Mouse (Mus musculus): Measurements from ENCODE around the gene Tm2d3. TPM values are rescaled to one million over a fixed set of nuclear protein-coding genes. Genes with fewer than 3 reads are reported as not detected.

Tm2d3 gene
- 101 and 111 TPM in 2 replicates for total RNA-seq (2014; rRNA removed)
- 94.3 and 96.5 TPM in 2 replicates for polyA plus RNA-seq (2012; rRNA removed)

DNA sequence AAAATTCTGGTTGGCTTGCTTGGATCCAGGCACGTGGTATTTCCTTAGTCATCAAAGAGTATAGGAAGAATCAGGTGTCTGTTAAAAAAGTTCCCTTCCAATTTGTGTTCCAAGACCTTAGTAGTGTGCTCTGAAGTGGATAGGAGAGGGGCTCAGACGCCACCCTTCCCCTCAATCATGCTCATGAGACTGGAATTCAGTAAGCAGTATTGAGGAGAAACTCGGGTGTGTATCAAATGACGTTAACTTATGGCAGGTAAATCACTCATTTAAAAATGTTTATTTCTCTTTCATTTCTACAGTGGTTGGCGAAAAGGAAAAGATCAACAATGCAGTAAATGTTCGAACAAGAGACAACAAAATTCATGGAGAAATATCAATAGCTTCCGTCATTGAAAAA, at the start of gene Tm2d3:
Tm2d3 (plus strand) TSS at position 301 of the 400 bp plus-strand sequence.
- Histone ChIP-seq H3K27ac (replicated peaks; ENCODE audit: insufficient read depth, low read depth, low read length) (no peak within 1 kb of the TSS), H3K79me2 (ENCODE audit: control insufficient read depth, insufficient read depth, low read length) (no peaks in the 10 kb centered on the region), H3K27me3 (ENCODE audit: control insufficient read depth, insufficient read depth, low read length) (no peaks in the 10 kb centered on the region), H3K4me3 (ENCODE audit: insufficient read depth, low read depth, low read length) (no peak within 1 kb of the TSS), H3K4me1 (ENCODE audit: control insufficient read depth, insufficient read depth, low read length) (0 out of 2 replicates have a peak, but pooled peaks cover 3% of the 10 kb centered on the region), H3K36me3 (ENCODE audit: control insufficient read depth, insufficient read depth, low read length) (peaks cover 3% of the 10 kb centered on the region), H3K9ac (ENCODE audit: low read depth, low read length) (no peak within 1 kb of the TSS)
- TF ChIP-seq POLR2A (IDR thresholded peaks at IDR 0.05; ENCODE audit: extremely low read depth, insufficient read depth, low read length), result no peak
- no peak for TF ChIP-seq CTCF (IDR thresholded peaks at IDR 0.05; ENCODE audit: low read depth, low read length)
- WGBS, result 92% methylated on average over 7 of the region's 7 CpGs
- no peak for DNase-seq (ENCODE audit: extremely low read depth, low read depth, low spot score)

DNA sequence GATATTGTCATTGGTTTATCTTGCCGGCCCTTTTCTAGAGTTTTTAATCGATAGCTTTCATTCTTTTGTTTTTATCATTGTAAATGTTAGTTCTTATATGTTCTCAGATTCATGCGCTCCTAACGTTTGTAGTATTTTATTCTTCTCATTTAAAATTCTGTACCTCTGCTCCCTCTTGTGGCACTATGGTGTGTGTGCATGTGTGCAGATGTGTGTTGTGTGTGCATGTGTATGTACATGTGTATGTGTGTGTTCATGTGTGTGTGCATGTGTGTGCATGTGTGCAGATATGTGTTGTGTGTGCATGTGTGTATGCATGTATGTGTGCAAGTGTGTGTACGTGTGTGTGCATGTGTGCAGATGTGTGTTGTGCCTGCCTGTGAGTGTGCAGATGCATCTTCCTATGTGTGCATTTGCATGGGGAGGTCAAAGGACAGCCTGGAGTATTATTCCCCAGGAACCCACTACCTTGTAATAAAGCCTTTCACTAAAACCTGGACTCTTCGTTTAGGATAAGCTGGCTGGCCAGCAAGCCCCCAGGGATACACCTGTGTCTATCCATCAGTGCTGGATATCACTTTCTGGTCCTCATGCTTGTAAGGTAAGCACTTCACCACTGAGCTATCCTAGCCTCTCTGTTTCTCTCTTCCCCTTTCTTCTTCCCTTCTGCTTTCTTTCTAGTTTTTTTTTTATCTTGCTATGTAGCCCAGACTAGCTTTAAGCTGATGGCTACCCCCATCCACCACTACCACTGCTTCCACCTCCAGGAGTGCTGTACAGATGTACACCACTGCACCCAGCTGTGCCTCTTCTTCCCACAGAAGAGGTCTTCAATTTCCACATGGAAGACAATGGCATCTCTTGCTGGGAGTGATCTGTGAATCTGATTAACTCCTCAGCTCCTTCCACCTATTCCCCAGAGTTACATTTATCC, 48.3 kb upstream of the Tm2d3 start:
- DNase-seq (ENCODE audit: extremely low read depth, low read depth, low spot score), result peak; percentile 16
- H3K36me3 ChIP-seq (ENCODE audit: control insufficient read depth, insufficient read depth, low read length), result peaks cover 3% of the 10 kb centered on the region; the same call in 1 of the 2 replicates

DNA sequence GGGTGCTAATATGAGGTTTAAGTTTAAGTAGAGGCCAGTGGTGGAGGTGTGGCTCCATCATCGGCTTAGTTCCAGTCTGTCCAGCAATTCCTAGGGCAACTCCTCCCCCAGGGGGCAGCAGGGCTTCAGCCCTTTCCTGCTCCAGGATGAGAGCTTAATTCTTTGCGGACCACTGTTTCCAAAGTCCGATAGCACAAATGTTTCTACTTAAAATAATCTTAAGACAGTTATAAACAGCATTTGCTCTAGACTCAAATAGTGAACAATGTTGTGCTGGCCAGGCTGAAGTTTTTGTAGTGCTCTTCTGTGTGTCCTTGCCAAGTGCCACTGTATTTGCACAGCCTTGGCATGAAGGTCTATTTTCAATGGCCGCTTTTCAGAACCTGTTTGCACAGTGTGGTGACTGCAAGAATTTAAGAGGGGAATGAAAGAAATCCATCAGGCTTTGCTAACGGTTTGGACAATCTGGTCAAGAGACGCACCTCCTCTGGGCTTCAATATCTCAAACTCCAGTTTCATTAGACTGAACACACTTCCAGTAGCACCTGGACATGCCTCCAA, 47.0 kb upstream of the Tm2d3 start:
- Histone ChIP-seq H3K9ac (ENCODE audit: low read depth, low read length) (no peak overlapping the region), H3K27me3 (ENCODE audit: control insufficient read depth, insufficient read depth, low read length) (no peaks in the 10 kb centered on the region), H3K4me1 (ENCODE audit: control insufficient read depth, insufficient read depth, low read length) (peaks cover 7% of the 10 kb centered on the region), H3K4me3 (ENCODE audit: insufficient read depth, low read depth, low read length) (no peak overlapping the region), H3K79me2 (ENCODE audit: control insufficient read depth, insufficient read depth, low read length) (no peaks in the 10 kb centered on the region), H3K27ac (replicated peaks; ENCODE audit: insufficient read depth, low read depth, low read length) (no peak overlapping the region), H3K36me3 (ENCODE audit: control insufficient read depth, insufficient read depth, low read length) (peaks cover 9% of the 10 kb centered on the region)
- 33% methylated on average over 6 of the region's 6 CpGs for WGBS
- DNase-seq (ENCODE audit: extremely low read depth, low read depth, low spot score), result peak; percentile 70
- TF ChIP-seq POLR2A (IDR thresholded peaks at IDR 0.05; ENCODE audit: extremely low read depth, insufficient read depth, low read length) (no peak), CTCF (IDR thresholded peaks at IDR 0.05; ENCODE audit: low read depth, low read length) (0 out of 2 replicates have a peak, but pooled peaks have one; percentile 11)

More for the DNA sequence above, 48.3 kb upstream of the Tm2d3 start:
- Histone ChIP-seq H3K27ac (replicated peaks; ENCODE audit: insufficient read depth, low read depth, low read length) (no peak overlapping the region), H3K9ac (ENCODE audit: low read depth, low read length) (no peak overlapping the region), H3K79me2 (ENCODE audit: control insufficient read depth, insufficient read depth, low read length) (no peaks in the 10 kb centered on the region), H3K4me3 (ENCODE audit: insufficient read depth, low read depth, low read length) (no peak overlapping the region), H3K4me1 (ENCODE audit: control insufficient read depth, insufficient read depth, low read length) (peaks cover 7% of the 10 kb centered on the region), H3K27me3 (ENCODE audit: control insufficient read depth, insufficient read depth, low read length) (no peaks in the 10 kb centered on the region)
- 71% methylated on average over 6 of the region's 6 CpGs for whole genome bisulfite sequencing
- TF ChIP-seq CTCF (IDR thresholded peaks at IDR 0.05; ENCODE audit: low read depth, low read length), result no peak
- no peak for TF ChIP-seq POLR2A (IDR thresholded peaks at IDR 0.05; ENCODE audit: extremely low read depth, insufficient read depth, low read length)

DNA sequence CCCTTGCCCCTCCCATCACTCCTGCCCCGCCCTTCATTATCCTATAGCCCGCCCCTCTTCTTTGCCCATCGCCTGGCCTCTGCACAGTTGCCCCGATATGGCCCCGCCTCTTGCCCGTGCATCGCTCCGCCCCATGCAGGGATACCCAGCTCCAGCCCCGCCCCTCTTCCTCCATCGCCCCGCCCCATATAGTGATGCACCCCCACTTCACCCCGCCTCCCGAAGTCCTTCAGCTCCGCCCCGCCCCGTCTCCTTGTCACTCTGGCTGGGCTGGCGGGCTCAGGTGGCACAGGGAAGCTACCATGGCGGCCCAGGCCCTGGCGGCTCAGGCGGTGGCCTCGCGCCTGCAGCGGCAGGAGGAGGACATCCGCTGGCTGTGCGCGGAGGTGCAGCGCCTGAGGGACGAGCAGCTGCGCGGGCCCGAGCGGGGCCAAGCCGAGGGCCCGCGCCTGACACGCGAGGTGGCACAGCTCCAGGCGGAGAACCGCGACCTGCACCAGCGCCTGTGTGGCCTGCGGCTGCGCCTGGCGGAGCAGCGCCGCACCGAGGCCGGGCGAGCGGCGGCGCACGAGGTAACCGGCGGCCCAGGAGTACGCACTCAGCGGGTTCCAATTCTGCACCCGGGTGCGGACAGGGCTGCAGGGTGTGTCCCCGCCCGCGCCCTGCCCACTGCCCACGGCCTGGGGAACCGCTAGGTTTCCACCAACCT, 46.2 kb upstream of the Tm2d3 start, which contains the start of gene Tarsl2:
Tarsl2 (plus strand) TSS at position 256 of the 709 bp plus-strand sequence.
- peak within 1 kb of the TSS; percentile 77 for H3K27ac ChIP-seq (replicated peaks; ENCODE audit: insufficient read depth, low read depth, low read length)
- DNase-seq (ENCODE audit: extremely low read depth, low read depth, low spot score), result peak; percentile 81
- under 1% methylated on average over 64 of the region's 64 CpGs for WGBS
- peaks cover 12% of the 10 kb centered on the region for H3K36me3 ChIP-seq (ENCODE audit: control insufficient read depth, insufficient read depth, low read length)
- peak; percentile 55 for TF ChIP-seq CTCF (IDR thresholded peaks at IDR 0.05; ENCODE audit: low read depth, low read length)
- TF ChIP-seq POLR2A (IDR thresholded peaks at IDR 0.05; ENCODE audit: extremely low read depth, insufficient read depth, low read length), result peak; percentile 85
- peak within 1 kb of the TSS; percentile 88 for H3K9ac ChIP-seq (ENCODE audit: low read depth, low read length)
- H3K4me3 ChIP-seq (ENCODE audit: insufficient read depth, low read depth, low read length), result peak within 1 kb of the TSS; percentile 84
- H3K27me3 ChIP-seq (ENCODE audit: control insufficient read depth, insufficient read depth, low read length), result no peaks in the 10 kb centered on the region
- H3K4me1 ChIP-seq (ENCODE audit: control insufficient read depth, insufficient read depth, low read length), result peaks cover 7% of the 10 kb centered on the region
- no peaks in the 10 kb centered on the region for H3K79me2 ChIP-seq (ENCODE audit: control insufficient read depth, insufficient read depth, low read length)

DNA sequence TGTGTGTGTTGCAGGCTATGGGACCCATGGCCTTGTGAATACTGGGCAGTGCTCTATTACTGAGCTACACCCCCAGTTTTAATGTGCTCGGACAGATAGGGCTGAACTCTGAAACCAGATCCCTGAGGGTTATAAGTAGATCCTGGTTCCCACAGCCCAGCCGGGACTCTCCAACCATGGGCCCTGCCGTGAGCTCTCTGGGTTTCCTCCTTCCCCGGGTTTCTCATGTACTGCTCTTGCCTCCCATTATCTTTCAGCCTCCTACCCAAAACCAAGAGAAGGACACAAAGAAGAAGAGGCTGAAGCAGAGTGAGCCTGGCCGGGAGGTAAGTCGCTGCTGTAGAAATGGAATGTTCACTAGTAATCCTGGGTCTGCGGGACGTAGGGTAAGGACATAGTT, 45.0 kb upstream of the Tm2d3 start:
- Histone ChIP-seq H3K4me3 (ENCODE audit: insufficient read depth, low read depth, low read length) (no peak overlapping the region), H3K9ac (ENCODE audit: low read depth, low read length) (no peak overlapping the region)
- 96% methylated on average over 8 of the region's 8 CpGs for WGBS

More for the DNA sequence above, 45.0 kb upstream of the Tm2d3 start:
- H3K27ac ChIP-seq (replicated peaks; ENCODE audit: insufficient read depth, low read depth, low read length), result no peak overlapping the region
- H3K79me2 ChIP-seq (ENCODE audit: control insufficient read depth, insufficient read depth, low read length), result no peaks in the 10 kb centered on the region
- peaks cover 18% of the 10 kb centered on the region for H3K36me3 ChIP-seq (ENCODE audit: control insufficient read depth, insufficient read depth, low read length)
- no peaks in the 10 kb centered on the region for H3K27me3 ChIP-seq (ENCODE audit: control insufficient read depth, insufficient read depth, low read length)
- DNase-seq (ENCODE audit: extremely low read depth, low read depth, low spot score), result no peak
- TF ChIP-seq CTCF (IDR thresholded peaks at IDR 0.05; ENCODE audit: low read depth, low read length) (no peak), POLR2A (IDR thresholded peaks at IDR 0.05; ENCODE audit: extremely low read depth, insufficient read depth, low read length) (no peak)
- H3K4me1 ChIP-seq (ENCODE audit: control insufficient read depth, insufficient read depth, low read length), result peaks cover 7% of the 10 kb centered on the region

Data from liver, adult 2 months (tissue).